Mouse (Mus musculus) MEL (cell line): Measurements from ENCODE around the gene Mast3. TPM values are rescaled to one million over a fixed set of nuclear protein-coding genes. Genes with fewer than 3 reads are reported as not detected.

Experiments
- DNase-seq: peaks from one replicate; pipeline ENCODE4 v3.0.0; 2011; ENCODE audit warnings: low read depth, low spot score
- H3K27ac ChIP-seq: 2 replicates; pipeline ENCODE4 v1.5.1; 2012; ENCODE audit warnings: low read depth, mild to moderate bottlenecking, control low read depth, low read length, moderate library complexity; ENCODE audit not compliant: control insufficient read depth
- H3K27me3 ChIP-seq, 2 experiments: fragments of 150-350 bp in 1 of 2; sonication (generic) in 1 of 2; 2 replicates each; pipeline ENCODE4 v1.6.1; 2012; ENCODE audit warnings: low read length in 2 of 2, mild to moderate bottlenecking in 2 of 2, improper control_type of control experiment in 1 of 2, moderate library complexity in 1 of 2; ENCODE audit not compliant: insufficient read depth in 2 of 2, control insufficient read depth in 1 of 2
- H3K36me3 ChIP-seq, 2 experiments: 2 replicates each; pipeline ENCODE4 v1.6.1; 2012 to 2014; ENCODE audit warnings: low read length in 2 of 2, improper control_type of control experiment in 1 of 2, inconsistent platforms in 1 of 2, mild to moderate bottlenecking in 1 of 2; ENCODE audit not compliant: insufficient read depth in 2 of 2, control insufficient read depth in 1 of 2
- H3K4me1 ChIP-seq, 2 experiments: fragments of 150-350 bp in 1 of 2; sonication (generic) in 1 of 2; 2 replicates each; pipeline ENCODE4 v1.6.1; 2012; ENCODE audit warnings: low read length in 2 of 2, improper control_type of control experiment in 1 of 2, mild to moderate bottlenecking in 1 of 2; ENCODE audit not compliant: insufficient read depth in 2 of 2, control insufficient read depth in 1 of 2
- H3K4me3 ChIP-seq, 2 experiments: fragments of 150-350 bp in 1 of 2; sonication (generic) in 1 of 2; 2 replicates each; pipeline ENCODE4 v1.5.1; 2012; ENCODE audit warnings: low read depth in 2 of 2, low read length in 2 of 2, mild to moderate bottlenecking in 2 of 2, moderate library complexity in 2 of 2, control low read depth in 1 of 2, improper control_type of control experiment in 1 of 2; ENCODE audit not compliant: control insufficient read depth in 1 of 2, insufficient read depth in 1 of 2
- H3K79me2 ChIP-seq: 2 replicates; pipeline ENCODE4 v1.6.1; 2012; ENCODE audit warnings: mild to moderate bottlenecking, low read length, moderate library complexity; ENCODE audit not compliant: control insufficient read depth, poor library complexity, insufficient read depth
- H3K9ac ChIP-seq: 2 replicates; pipeline ENCODE4 v1.6.1; 2012; ENCODE audit warnings: low read depth, mild to moderate bottlenecking, control low read depth, low read length, moderate library complexity; ENCODE audit not compliant: control insufficient read depth, poor library complexity, severe bottlenecking
- H3K9me3 ChIP-seq: fragments of 150-350 bp; sonication (generic); replicated peaks from 2 replicates; pipeline ENCODE4 v1.6.1; 2012; ENCODE audit warnings: mild to moderate bottlenecking, low read length, improper control_type of control experiment, moderate library complexity; ENCODE audit not compliant: insufficient read depth
- BHLHE40 ChIP-seq: IDR thresholded peaks from 2 replicates; pipeline ENCODE4 v1.6.1; 2012; ENCODE audit warnings: low read depth, mild to moderate bottlenecking, inconsistent platforms, low read length, improper control_type of control experiment, borderline replicate concordance
- CHD1 ChIP-seq: IDR thresholded peaks from 2 replicates; pipeline ENCODE4 v1.6.1; 2012; ENCODE audit warnings: low read depth, mild to moderate bottlenecking, inconsistent platforms, low read length, improper control_type of control experiment
- CHD2 ChIP-seq: IDR thresholded peaks from 2 replicates; pipeline ENCODE4 v1.6.1; 2011; ENCODE audit warnings: low read length, improper control_type of control experiment
- CTCF ChIP-seq, 3 experiments: IDR thresholded peaks in 2 of 3; conservative IDR thresholded peaks in 1 of 3; 2 replicates each; pipeline ENCODE4 v1.5.1; 2011 to 2012; ENCODE audit warnings: low read length in 3 of 3, low read depth in 2 of 3, mild to moderate bottlenecking in 2 of 3, improper control_type of control experiment in 1 of 3, inconsistent platforms in 1 of 3, mixed read lengths in 1 of 3, moderate library complexity in 1 of 3; ENCODE audit not compliant: control insufficient read depth in 1 of 3, insufficient read depth in 1 of 3, poor library complexity in 1 of 3, severe bottlenecking in 1 of 3
- E2F4 ChIP-seq: IDR thresholded peaks from 2 replicates; pipeline ENCODE4 v1.6.1; 2011; ENCODE audit warnings: low read depth, low read length, improper control_type of control experiment, borderline replicate concordance
- ELF1 ChIP-seq: IDR thresholded peaks from 2 replicates; pipeline ENCODE4 v1.6.1; 2014; ENCODE audit warnings: low read depth, mild to moderate bottlenecking, inconsistent platforms, low read length, improper control_type of control experiment, moderate library complexity
- EP300 ChIP-seq, 2 experiments: IDR thresholded peaks; 2 replicates each; pipeline ENCODE4 v1.6.1; 2011; ENCODE audit warnings: improper control_type of control experiment in 2 of 2, low read length in 2 of 2, low read depth in 1 of 2, mild to moderate bottlenecking in 1 of 2
- GABPA ChIP-seq: IDR thresholded peaks from 2 replicates; pipeline ENCODE4 v1.6.1; 2012; ENCODE audit warnings: low read depth, mild to moderate bottlenecking, inconsistent platforms, low read length, improper control_type of control experiment, moderate library complexity
- HCFC1 ChIP-seq: IDR thresholded peaks from 2 replicates; pipeline ENCODE4 v1.6.1; 2012; ENCODE audit warnings: low read depth, mild to moderate bottlenecking, inconsistent platforms, low read length, improper control_type of control experiment, moderate library complexity
- JUND ChIP-seq: IDR thresholded peaks from 2 replicates; pipeline ENCODE4 v1.6.1; 2011; ENCODE audit warnings: low read depth, mild to moderate bottlenecking, improper control_type of control experiment, low read length
- KAT2A ChIP-seq: conservative IDR thresholded peaks from 2 replicates; pipeline ENCODE4 v1.6.1; 2012; ENCODE audit warnings: low read depth, low read length, improper control_type of control experiment, inconsistent platforms
- MYB ChIP-seq: IDR thresholded peaks from 2 replicates; pipeline ENCODE4 v1.6.1; 2011; ENCODE audit warnings: mild to moderate bottlenecking, low read depth, low read length, improper control_type of control experiment
- MYC ChIP-seq: IDR thresholded peaks from 2 replicates; pipeline ENCODE4 v1.6.1; 2011; ENCODE audit warnings: low read depth, mild to moderate bottlenecking, low read length, improper control_type of control experiment, moderate library complexity
- POLR2AphosphoS2 ChIP-seq: IDR thresholded peaks from 2 replicates; pipeline ENCODE4 v1.6.1; 2011; ENCODE audit warnings: low read length, improper control_type of control experiment
- POLR2AphosphoS5 ChIP-seq: IDR thresholded peaks from 2 replicates; pipeline ENCODE4 v1.6.1; 2012; ENCODE audit warnings: low read depth, borderline replicate concordance, mild to moderate bottlenecking, inconsistent platforms, low read length, moderate library complexity, mixed read lengths
- RAD21 ChIP-seq: IDR thresholded peaks from 2 replicates; pipeline ENCODE4 v1.6.1; 2011; ENCODE audit warnings: mild to moderate bottlenecking, low read depth, low read length, improper control_type of control experiment
- RCOR1 ChIP-seq: IDR thresholded peaks from 2 replicates; pipeline ENCODE4 v1.6.1; 2012; ENCODE audit warnings: low read depth, mild to moderate bottlenecking, inconsistent platforms, low read length, improper control_type of control experiment
- SMC3 ChIP-seq: IDR thresholded peaks from 2 replicates; pipeline ENCODE4 v1.6.1; 2011; ENCODE audit warnings: low read depth, low read length, improper control_type of control experiment
- TAL1 ChIP-seq: IDR thresholded peaks from 2 replicates; pipeline ENCODE4 v1.6.1; 2012; ENCODE audit warnings: mild to moderate bottlenecking, inconsistent platforms, low read length, moderate library complexity, mixed read lengths
- TBP ChIP-seq: IDR thresholded peaks from 2 replicates; pipeline ENCODE4 v1.8.0; 2011; ENCODE audit warnings: low read depth, low read length, improper control_type of control experiment
- USF2 ChIP-seq, 2 experiments: IDR thresholded peaks; 2 replicates each; pipeline ENCODE4 v1.6.1; 2011 to 2012; ENCODE audit warnings: improper control_type of control experiment in 2 of 2, low read length in 2 of 2, borderline replicate concordance in 1 of 2, inconsistent platforms in 1 of 2, low read depth in 1 of 2, mild to moderate bottlenecking in 1 of 2; ENCODE audit not compliant: insufficient read depth in 1 of 2
- ZC3H11A ChIP-seq: IDR thresholded peaks from 2 replicates; pipeline ENCODE4 v1.6.1; 2012; ENCODE audit warnings: low read depth, mild to moderate bottlenecking, inconsistent platforms, low read length, improper control_type of control experiment
- ZKSCAN1 ChIP-seq: IDR thresholded peaks from 2 replicates; pipeline ENCODE4 v1.6.1; 2012; ENCODE audit warnings: low read depth, mild to moderate bottlenecking, inconsistent platforms, low read length, improper control_type of control experiment, moderate library complexity
- ZMIZ1 ChIP-seq: IDR thresholded peaks from 2 replicates; pipeline ENCODE4 v1.6.1; 2012; ENCODE audit warnings: low read depth, mild to moderate bottlenecking, inconsistent platforms, low read length, improper control_type of control experiment, moderate library complexity
- ZNF384 ChIP-seq: IDR thresholded peaks from 2 replicates; pipeline ENCODE4 v1.6.1; 2012; ENCODE audit warnings: low read depth, mild to moderate bottlenecking, inconsistent platforms, low read length, improper control_type of control experiment
- polyA plus RNA-seq, 2 experiments: library from polyadenylated mRNA; stranded (reverse) in 1 of 2; unstranded in 1 of 2; fragments of >175 nt in 1 of 2; fragments of >200 nt in 1 of 2; gene quantifications; 2 replicates each; pipeline versions ENCODE4 v1.2.1 to v1.2.4; 2012; ENCODE audit warnings: low replicate concordance in 2 of 2, low read depth in 1 of 2; ENCODE audit not compliant: insufficient read length in 2 of 2, insufficient read depth in 1 of 2, missing spikeins in 1 of 2
- total RNA-seq: library from RNA; depleted of rRNA; stranded (reverse); fragments of 300-350 nt; gene quantifications from 2 replicates; pipeline ENCODE4 v1.2.3, GENCODE M21; 2012

Gene Mast3
- total and polyA plus RNA-seq, 3 experiments = 13.5 to 54.7 TPM; not detected in 1

GRCm38 (mm10) chr8:70747211-70747890 lies 57.5 kb downstream of the Mast3 start:
- no peak overlapping the region for H3K27ac ChIP-seq
- no peak for DNase-seq
- H3K79me2 ChIP-seq = no peaks in the 10 kb centered on the region
- TF ChIP-seq ZKSCAN1 (no peak), ZNF384 (no peak), E2F4 (no peak), GABPA (no peak), ZMIZ1 (no peak), CTCF (IDR thresholded peaks at IDR 0.05 in 2 of 3, conservative IDR thresholded peaks at IDR 0.05 in 1 of 3; ENCODE audit: control insufficient read depth in 1 of 3, insufficient read depth in 1 of 3, low read depth in 2 of 3, low read length in 3 of 3, poor library complexity in 1 of 3, severe bottlenecking in 1 of 3) (no peak), MYC (no peak), ELF1 (no peak), TBP (no peak), CHD2 (no peak), ZC3H11A (no peak), TAL1 (no peak), JUND (no peak), POLR2AphosphoS2 (no peak), KAT2A (no peak), RCOR1 (no peak), USF2 (IDR thresholded peaks at IDR 0.05; ENCODE audit: borderline replicate concordance in 1 of 2, insufficient read depth in 1 of 2, low read depth in 1 of 2, low read length in 2 of 2) (no peak), EP300 (IDR thresholded peaks at IDR 0.05; ENCODE audit: low read depth in 1 of 2, low read length in 2 of 2) (no peak)
- H3K36me3 ChIP-seq = peaks cover 0 to 2% of the 10 kb centered on the region in 2 experiments; a peak in 2 of 4 replicates
- no peak overlapping the region for H3K9ac ChIP-seq
- H3K4me3 ChIP-seq = no peak overlapping the region
- H3K9me3 ChIP-seq = no peaks in the 10 kb centered on the region
- H3K27me3 ChIP-seq = no peaks in the 10 kb centered on the region
- H3K4me1 ChIP-seq = peaks cover 0 to 3% of the 10 kb centered on the region in 2 experiments; a peak in 2 of 4 replicates

DNA sequence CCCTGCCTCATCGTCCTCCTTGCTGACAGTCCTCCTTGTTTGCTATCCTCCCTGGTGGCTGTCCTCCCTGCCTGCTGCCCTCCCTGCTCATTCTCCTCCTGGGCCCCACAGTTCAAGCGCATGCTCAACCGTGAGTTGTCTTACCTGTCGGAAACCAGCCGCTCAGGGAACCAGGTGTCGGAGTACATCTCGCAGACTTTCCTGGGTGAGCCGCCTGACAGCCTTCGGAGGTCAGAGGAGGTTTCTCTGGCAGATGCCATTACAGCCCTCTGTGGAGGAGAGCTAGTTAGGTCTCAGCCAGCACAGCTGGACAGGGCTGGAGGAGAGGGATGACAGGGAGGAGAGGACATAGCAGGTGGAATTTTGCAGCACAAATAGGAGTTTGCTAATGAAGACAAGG lies 58.2 kb downstream of the Mast3 start:
- Histone ChIP-seq H3K9ac (no peak overlapping the region), H3K36me3 (no peaks in the 10 kb centered on the region), H3K4me3 (no peak overlapping the region), H3K4me1 (no peaks in the 10 kb centered on the region), H3K27me3 (no peaks in the 10 kb centered on the region), H3K9me3 (no peaks in the 10 kb centered on the region), H3K79me2 (no peaks in the 10 kb centered on the region), H3K27ac (no peak overlapping the region)
- DNase-seq = no peak
- TF ChIP-seq POLR2AphosphoS5 (no peak), ELF1 (no peak), EP300 (IDR thresholded peaks at IDR 0.05; ENCODE audit: low read depth in 1 of 2, low read length in 2 of 2) (no peak), SMC3 (no peak), RAD21 (no peak), HCFC1 (no peak), CHD1 (no peak), TBP (no peak), ZKSCAN1 (no peak), KAT2A (no peak), ZC3H11A (no peak), BHLHE40 (no peak), MYB (no peak)
